Mouse (Mus musculus) urinary bladder, postnatal 14 days (tissue): ENCODE data around the gene Cd3d.
A peak's percentile ranks its signal among the peaks of the same experiment; 100 is the strongest.
"Not testable (repeated sequence)": the region's sequence is repeated elsewhere in the genome, so short reads cannot be mapped to it uniquely, and the experiment has no call there.

Experiments used
- DNase-seq: peaks from one replicate; pipeline ENCODE4 v3.0.0; 2021; ENCODE audit warnings: low spot score

Cd3d gene

DNA sequence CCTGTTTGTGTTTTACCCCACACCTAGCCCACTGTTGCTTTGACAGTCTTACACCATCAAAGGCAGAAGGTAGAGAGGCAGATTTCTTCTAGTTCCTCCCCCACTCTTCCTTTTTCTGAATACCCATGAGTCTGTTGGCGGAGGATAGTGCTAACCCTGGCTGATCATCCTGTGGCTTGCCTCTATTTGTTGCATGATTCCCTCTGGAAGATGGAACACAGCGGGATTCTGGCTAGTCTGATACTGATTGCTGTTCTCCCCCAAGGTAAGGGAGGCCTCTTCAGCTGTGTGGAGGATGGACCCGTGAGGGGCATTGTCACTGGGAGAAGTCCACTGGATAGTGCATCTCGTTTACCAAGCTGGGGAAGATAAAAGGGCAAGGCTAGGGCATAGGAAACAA is at the start of gene Cd3d:
TSS of gene Cd3d (plus strand) at position 111 of the 400 bp plus-strand sequence.
- DNase-seq: no peak

DNA sequence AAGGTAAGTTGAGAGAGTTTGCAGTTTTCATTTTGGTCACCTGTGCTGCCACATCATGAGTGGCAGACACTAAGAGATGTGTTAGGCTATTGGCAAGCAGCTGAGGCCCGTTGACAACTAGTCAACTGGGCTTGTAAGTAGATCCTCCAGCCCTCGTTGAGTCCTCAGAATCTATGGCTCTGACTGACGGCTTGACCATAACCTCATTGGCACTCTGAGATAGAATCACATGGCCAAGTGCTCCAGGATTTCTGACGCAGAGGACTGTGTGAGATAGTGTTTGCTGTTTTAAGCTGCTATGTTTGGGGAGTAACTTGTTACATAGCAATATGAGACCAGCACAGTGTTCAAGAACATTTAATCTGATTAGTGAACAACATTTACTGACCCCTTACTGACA is 39.8 kb upstream of the Cd3d start:
- DNase-seq: no peak

DNA sequence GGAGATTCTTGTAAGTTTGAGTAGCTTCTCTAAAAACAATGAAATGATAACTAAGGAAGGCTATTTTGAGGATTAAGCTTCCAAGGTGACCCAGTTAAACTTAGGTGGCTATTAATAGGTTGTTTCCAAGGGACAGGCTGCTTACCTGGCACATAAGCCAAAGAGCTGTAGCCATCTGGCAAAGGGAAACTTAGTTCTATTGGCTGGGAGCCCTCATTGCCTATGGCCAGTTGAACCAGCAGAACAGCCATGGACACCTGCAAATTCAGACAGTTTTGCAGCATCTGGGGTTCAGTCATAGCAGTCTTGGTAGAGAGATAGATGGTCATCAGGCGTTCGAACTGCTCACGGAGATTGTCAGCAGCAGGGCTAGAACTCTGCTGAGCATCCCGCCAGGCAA is 39.2 kb upstream of the Cd3d start:
- no peak for DNase-seq

DNA sequence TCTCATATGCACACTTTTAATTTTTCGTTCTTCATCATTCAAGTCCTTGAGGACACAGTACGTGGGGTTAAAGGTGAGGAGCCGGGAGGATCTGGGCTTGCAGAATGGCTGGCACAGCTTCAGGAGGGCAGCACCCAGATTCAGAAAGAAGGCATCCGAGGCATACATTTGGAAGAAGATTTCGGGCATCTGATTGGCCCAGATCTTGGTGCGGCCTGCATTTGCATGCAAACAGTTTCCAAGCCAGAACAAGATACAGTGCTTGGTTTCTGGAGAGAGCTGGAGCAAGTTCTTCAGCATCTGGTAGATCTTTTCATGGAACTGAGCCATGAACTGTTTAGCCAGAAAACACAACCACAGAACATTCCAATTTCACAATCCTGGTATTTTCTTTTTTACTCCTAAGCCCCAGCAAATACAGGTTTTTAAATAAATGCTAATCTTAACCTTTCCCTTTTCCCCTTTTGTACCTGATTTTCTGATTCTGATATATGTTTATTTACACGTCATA is 35.3 kb upstream of the Cd3d start:
- DNase-seq: peak; percentile 17

DNA sequence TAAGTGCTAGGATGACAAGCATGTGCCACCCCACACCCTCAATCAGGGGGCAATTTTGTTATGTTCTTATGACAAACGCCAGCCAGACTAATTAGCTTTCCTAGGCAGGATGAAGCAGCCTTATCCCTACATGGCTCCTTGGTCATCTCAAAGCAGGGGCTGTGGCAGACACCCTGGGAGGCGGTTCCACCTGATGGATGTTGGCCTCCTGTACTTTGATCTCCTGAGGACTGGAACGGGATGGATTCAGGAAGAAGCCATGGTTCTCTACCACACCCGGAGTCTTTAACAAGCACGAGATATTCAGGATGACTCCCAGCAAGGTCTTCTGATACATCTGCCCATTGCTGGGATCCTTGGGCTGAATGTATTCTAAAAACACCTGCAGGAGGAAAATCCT is 33.8 kb upstream of the Cd3d start:
- DNase-seq: no peak

DNA sequence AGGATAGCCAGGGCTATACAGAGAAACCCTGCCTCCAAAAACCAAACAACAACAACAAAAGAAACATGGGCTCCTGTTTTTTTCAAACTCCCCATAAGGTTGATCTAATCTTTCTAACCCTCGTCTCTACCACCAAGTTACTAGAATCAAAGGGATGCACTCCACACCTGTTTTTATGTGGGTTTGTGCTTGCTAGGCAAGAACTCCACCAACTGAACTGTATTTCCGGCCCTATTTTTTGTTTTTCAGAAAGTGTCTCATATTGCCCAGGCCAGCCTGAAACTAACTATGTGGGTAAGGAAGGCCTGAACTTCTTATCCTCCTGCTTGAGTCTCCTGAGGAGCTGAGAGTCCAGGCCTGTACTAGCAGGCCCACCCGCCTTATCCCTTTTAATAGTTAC is 27.2 kb upstream of the Cd3d start:
- no peak for DNase-seq

DNA sequence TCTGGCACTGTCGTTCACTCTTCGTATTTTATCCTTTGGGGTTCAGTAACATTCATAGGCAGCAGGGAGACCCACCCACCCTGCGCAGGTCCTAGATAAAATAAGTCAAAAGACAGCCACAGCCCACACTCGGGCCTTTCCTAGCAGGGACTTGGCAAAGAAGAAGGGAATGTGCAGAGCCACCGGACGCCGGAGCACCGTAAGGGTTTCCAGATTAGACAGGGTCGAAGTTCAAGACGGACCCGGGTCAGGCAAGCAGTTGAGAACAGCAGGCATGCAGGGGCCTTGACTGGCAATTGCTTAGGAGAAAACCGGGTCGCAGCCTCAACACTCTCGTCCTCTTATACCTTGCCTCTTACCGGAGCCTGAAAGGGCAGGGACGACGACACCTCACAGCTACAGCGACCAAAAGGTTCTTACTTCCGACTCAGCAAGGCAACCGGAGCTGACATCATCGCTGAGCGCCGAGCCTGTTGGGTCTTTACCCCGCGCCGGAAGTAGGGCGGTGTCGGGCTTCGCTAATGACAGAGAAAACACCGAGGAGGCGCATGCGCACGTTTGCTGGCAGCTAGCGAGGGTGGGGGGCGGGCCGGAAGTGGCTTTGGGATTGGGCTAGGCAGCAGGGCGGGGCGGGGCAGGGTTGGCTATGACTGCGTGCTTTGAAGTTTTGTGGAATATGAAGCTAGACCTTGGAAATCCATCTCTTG is 16.3 kb upstream of the Cd3d start, which contains the start of gene Ube4a:
TSS of gene Ube4a (minus strand) at position 475 of the 707 bp plus-strand sequence.
- peak; percentile 99 for DNase-seq

DNA sequence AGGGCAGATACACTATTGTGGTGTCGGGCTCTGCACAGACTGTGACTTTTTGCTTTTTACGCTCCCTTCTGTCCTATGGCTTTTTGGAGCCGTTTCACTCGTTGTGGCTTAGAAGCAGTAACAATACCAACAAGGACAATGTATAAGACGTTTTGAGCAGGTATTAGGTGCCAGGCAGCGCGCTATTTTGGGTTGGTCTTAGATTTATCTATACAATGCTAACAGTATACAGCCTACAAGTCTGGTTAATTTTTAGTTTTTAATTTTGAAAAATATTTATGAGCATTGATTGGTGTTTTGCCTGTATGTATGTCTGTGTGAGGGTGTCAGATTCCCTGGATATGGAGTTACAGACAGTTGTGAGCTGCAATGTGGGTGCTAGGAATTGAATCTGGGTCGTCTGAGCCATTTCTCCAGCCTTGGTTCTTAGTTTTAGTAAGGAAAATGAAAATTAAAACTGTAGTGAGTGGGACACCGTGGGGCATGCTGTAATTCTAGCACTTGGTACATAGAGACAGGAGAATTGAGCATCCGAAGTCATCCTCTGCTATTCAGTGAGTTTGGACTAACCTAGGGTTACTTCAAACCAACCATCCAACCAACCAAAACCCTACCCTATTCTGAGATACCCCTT is 15.6 kb upstream of the Cd3d start:
- DNase-seq: no peak

DNA sequence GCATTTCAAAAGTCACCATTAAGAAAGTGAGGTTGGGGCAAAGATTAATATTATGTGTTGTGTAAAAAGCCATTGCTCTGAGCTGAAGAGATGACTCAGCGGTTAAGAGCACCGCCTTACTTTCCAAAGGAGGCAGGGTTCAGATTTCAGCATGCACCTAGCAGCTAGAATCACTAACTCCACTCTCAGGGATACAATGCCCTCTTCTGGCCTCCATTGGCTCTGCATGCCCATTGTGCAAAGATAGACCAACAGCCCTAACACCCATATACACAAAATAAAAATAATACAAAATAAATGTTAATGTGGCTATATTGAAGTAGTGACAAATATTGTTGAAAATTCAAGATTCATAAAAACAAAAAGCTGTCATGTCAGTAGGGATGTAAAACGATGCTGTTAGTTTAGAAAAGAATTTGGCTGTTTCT is 14.8 kb upstream of the Cd3d start:
- peak; percentile 85 for DNase-seq

DNA sequence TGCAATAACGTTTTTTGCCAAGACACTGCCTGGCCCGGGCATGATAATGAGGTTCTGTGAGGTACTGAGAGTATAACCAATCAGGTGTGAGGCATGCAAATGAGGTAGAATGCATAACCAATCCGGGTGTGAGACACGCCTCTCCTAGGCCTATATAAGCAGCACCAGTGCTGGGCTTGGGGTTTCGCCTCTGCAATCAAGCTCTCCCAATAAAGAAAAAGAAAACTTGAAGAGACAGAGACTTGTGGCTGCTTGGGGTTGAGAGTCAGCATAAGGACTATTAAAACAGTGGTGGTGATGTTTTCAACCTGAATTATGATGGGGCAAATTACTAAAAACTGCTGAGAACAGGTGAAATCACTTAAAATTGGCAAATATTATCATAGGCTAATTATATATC is 13.8 kb upstream of the Cd3d start:
- not testable (repeated sequence) for DNase-seq

DNA sequence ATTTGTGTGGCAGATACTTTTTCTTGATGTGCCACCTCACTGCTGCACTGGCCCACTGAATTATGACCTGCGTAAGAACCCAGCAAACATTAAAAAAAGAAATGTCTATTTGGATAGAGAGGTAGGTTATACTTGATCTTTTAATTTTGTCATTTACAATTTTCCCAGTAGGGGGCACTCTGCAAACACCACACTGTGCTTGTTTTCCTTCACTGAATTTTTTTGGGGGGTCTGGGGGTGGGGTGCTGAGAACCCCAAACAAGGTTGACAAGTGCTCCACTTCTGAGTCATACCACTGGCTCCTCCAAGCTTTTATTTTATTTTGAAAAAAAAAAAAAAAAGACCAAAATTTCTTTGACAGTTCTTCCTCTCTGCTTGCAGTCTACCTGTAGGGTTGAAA is 12.1 kb upstream of the Cd3d start:
- DNase-seq: no peak

DNA sequence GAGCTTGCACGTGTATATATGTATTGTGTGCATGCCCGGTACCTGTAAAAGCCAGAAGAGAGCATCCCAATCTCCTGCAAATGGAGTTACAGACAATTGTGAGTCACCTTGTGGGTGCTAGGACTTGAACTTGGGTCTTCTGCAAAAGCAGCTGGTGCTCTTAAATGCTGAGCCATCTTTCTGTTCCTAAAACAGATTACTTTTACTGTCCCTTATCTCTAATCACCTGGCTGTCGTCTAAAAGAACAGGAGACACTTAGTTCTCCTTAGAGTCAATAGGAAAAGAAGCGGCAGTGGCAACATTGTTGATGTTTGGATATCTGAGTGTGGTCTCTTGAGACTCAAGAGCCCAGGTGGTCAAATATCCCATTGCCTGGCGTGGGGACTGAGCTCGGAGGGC is 3.8 kb upstream of the Cd3d start:
- DNase-seq: no peak

DNA sequence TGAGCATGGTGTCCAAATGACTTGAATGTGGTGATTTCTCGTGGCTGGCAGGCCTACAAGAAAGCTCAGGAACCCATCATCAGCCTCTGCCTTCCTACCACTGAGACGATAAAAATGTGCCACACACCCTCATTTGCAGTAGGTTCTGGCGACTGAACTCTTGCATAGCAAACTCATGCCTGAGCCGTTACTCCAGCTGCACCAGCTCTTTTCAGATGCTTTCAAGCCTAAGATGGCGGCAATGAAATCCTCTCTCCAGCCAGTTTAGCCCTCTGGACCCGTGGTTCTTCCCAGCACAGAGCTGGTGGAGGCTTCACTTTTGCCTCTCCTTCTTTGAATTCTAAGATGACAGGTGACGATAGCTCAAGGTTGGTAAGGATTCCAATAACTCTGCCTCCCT is 1.8 kb upstream of the Cd3d start:
- no peak for DNase-seq

DNA sequence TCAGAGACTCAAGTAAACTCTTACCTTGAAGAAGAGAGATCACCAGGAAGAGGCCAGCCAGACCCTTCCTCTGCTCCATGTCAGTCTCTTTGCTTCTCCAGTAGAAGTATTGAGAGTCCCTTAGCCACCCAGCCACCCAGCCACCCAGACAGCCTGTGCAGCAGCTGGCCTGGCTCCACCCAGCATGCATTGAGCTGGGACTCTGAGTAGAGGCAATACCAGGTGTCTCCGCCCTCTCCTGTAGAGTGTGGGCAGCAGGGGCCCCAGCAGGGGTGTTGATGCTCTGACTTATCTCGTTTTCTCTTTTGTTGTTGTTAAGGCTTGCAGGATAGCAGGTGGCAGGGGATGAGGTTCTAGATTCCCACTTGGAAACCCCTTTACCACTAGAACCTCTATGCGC is 1.3 kb upstream of the Cd3d start, which contains the start of gene Cd3g:
TSS of gene Cd3g (minus strand) at position 190 of the 400 bp plus-strand sequence.
- DNase-seq: no peak

DNA sequence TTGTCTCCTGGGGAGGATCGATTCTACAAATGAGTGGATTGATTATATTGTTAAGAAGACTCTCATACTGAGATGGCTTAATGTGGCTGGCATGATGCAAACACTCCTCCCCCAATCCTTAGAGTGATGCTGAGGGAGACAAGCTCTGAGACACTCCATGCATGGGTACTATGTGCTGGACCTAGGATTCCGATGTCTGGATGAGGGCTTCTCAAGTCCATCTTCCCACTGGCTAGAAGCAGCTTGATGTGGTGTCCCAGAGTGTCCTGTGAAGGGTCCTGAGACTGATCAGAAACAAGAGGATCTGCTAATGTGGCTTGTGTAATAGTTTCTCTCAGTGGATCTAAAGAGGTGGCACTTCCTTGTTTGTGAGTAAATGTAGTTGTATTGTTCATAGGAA is 482 bp upstream of the Cd3d start:
- no peak for DNase-seq

DNA sequence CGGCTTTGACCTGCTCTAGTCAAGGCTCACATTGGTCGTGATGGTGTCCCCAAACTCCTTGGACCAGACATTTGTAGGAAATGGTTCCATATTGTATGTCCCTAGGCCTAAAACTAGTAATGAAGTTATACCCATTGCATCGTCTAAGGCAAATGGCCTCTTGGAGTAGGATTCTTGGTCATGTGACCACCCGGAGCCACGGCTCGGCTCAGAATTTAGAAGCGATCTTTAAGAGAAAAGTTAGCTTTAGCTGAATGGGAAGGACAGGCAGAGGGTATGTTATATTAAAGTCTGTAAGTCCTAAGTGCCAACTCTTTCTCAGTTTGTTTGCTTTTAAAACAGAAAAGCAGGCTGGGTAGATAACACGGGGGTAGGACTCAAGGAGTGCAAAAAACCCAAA is 495 bp downstream of the Cd3d start:
- no peak for DNase-seq

DNA sequence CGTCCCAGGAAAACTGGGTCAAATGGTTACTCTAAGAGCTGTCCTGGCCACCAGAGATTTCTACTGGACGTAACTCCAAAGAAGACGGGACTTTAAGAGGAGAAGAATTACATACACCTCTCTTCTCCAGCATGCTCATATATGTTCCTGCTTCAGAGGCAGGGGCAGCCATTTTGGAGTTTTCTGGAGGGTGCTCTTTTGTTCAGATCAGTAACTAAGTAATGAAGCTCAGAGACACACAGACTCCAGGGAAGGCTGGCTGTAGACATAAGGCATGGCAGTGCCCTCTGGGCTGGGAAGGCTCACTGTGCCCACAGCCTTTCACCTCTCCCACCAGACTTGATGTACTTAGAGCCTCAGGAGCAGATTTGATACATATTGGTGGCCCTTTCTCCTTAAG is 945 bp downstream of the Cd3d start:
- no peak for DNase-seq

DNA sequence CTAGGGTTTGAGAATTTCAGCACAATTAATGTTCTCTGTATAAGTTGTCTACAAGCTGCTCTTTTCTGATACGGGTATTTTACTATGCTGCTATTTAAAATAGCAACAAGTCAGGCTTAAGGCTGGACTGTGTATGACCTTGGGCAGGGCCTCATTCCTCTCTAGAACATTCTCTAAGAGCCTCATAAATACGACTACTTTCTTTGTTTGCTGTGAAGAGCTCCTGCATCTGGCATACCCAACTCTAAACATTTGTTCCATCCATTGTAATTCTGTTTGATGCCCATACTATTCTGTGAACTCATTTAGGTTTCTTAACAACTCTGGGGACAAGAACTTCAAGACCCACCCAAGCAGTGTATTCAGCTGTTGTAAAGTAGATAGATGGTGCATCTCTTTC is 1.4 kb downstream of the Cd3d start:
- no peak for DNase-seq

DNA sequence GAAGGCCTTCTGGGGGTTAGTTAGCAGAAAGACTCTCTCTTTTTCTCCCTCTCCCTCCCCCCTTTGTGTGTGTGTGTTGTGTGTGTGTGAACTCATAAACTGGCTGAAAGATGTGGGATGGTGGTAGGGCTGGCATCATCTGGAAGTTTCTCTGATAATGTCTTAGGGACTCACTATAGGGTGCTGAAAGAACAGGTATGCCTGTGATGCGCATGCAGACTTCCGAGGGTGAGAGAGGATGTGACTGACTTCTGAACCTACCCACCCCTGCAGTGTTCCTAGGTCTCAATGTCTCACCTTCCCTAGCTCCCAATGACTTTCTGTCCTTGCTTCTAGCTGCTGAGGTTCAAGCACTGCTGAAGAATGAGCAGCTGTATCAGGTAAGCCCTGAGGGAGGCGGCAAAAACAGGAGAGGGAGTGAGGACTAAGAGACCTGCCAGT is 4.2 kb downstream of the Cd3d start:
- DNase-seq: no peak

DNA sequence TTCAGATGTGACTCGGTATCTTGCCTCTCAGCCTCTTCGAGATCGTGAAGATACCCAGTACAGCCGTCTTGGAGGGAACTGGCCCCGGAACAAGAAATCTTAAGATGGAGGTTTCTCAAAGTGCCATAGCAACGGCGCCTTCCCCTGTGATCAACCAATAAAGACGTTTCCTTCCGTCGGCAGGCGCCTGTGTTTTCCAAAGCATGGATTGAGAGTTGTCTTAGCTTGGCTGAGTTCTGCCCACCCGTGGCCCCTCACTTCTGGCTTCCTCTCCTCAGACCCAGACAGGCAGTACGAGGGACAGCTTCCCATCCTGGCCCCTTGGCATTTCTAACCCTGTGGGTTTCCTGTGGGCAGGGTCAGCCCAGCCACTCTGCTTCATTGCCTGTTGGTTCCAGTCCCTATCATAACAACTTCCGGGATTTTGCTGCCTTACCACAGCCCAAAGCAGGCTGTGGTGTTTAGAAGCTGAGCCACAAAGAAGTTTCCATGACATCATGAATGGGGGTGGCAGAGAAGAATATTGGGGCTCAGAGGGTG is 4.7 kb downstream of the Cd3d start:
- no peak for DNase-seq

DNA sequence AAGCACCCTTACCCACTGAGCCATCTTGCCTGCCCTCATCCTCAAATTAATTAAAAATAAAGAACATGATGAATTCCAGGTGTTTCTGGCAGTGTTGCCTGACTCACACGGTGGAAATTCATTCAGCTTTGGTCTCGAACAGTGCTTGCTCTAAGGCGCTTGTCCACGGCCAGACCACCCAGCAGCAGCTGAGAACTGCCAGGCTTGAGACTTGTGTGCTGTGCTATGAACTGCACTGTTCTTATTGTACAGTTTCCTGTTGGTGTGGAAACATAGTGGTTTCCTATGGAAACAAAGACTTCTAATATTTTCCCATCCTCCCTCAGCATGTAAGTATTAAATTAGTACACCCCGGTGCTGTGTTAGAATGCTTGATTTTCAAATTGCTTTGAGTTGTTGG is 5.4 kb downstream of the Cd3d start:
- DNase-seq: no peak

DNA sequence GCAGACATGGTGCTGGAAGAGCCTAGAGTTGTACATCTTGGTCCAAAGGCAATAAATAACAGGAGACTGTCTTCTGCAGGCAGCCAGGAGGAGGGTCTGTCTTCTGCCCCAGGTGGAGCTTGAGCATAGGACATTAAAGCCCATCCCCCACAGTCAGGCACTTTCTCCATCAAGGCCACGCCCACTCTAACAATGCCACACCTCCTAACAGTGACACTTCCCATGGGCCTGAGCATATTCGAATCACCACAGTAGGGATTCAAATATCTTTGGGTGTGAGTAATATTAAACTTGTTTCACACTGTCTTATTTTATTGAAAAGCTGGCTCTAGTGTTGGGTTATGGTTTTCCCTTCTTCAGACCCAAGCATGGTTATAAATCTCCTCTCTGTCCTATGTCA is 10.2 kb downstream of the Cd3d start:
- no peak for DNase-seq

DNA sequence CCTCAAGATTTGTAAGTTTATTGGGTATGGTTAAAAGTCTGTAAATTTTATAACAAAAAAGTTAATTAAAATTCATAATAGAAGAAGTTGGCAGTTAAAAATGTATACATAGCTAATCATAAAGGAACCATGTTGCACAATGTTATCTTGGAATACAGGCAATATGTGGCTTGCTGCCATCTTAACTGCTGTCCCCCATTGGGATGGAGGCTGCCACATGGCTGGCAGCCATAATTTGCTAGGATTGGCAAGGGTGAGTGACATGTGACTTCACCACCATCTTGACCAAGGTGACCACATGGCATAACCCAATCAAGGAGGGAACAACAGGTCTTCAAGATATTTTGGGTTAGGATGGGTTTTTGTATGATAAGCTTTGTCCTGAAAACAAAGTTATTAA is 10.7 kb downstream of the Cd3d start:
- DNase-seq: no peak
